Mouse (Mus musculus) myocyte (in vitro differentiated cells): Measurements from ENCODE around the gene Gm9918. TPM values are rescaled to one million over a fixed set of nuclear protein-coding genes. Genes with fewer than 3 reads are reported as not detected.
A peak's percentile ranks its signal among the peaks of the same experiment; 100 is the strongest.

Experiments
- H3K27me3 ChIP-seq: one replicate; pipeline ENCODE4 v1.6.1; 2011; ENCODE audit not compliant: control insufficient read depth, insufficient read depth, insufficient read length
- H3K36me3 ChIP-seq: one replicate; pipeline ENCODE4 v1.6.1; 2011; ENCODE audit not compliant: control insufficient read depth, insufficient read depth
- H3K4me2 ChIP-seq: one replicate; pipeline ENCODE4 v1.6.1; 2011; ENCODE audit warnings: low read depth, control low read depth
- H3K4me3 ChIP-seq: one replicate; pipeline ENCODE4 v1.5.1; 2011; ENCODE audit warnings: mild to moderate bottlenecking, control low read depth, moderate library complexity
- H3K79me2 ChIP-seq: one replicate; pipeline ENCODE4 v1.6.1; 2011; ENCODE audit not compliant: control insufficient read depth, insufficient read depth
- H3ac ChIP-seq: one replicate; pipeline ENCODE4 v1.6.1; 2011; ENCODE audit not compliant: control insufficient read depth, insufficient read length
- CEBPB ChIP-seq: IDR thresholded peaks from 2 replicates; pipeline ENCODE4 v1.6.1; 2011; ENCODE audit warnings: mild to moderate bottlenecking, moderate library complexity; ENCODE audit not compliant: poor library complexity, insufficient read depth, severe bottlenecking
- E2F4 ChIP-seq: IDR thresholded peaks from one replicate; pipeline ENCODE4 v1.6.1; 2011; ENCODE audit warnings: mild to moderate bottlenecking, control low read depth, moderate library complexity; ENCODE audit not compliant: insufficient read depth
- MAX ChIP-seq: IDR thresholded peaks from one replicate; pipeline ENCODE4 v1.6.1; 2011; ENCODE audit warnings: low read depth, mild to moderate bottlenecking, control low read depth
- MYOD1 ChIP-seq, 3 experiments: IDR thresholded peaks; one replicate each; pipeline ENCODE4 v1.6.1; 2011; ENCODE audit warnings: control low read depth in 2 of 3, low read depth in 2 of 3, mild to moderate bottlenecking in 2 of 3, moderate library complexity in 1 of 3; ENCODE audit not compliant: insufficient read length in 2 of 3, control insufficient read depth in 1 of 3
- MYOG ChIP-seq, 3 experiments: IDR thresholded peaks; one replicate each; pipeline ENCODE4 v1.6.1; 2011; ENCODE audit warnings: control low read depth in 2 of 3, low read depth in 2 of 3, mild to moderate bottlenecking in 2 of 3; ENCODE audit not compliant: insufficient read length in 2 of 3, control insufficient read depth in 1 of 3, insufficient read depth in 1 of 3
- POLR2A ChIP-seq: IDR thresholded peaks from one replicate; pipeline ENCODE4 v1.6.1; 2011; ENCODE audit warnings: low read depth, mild to moderate bottlenecking, control low read depth, moderate library complexity; ENCODE audit not compliant: insufficient read length
- POLR2AphosphoS2 ChIP-seq: IDR thresholded peaks from one replicate; pipeline ENCODE4 v1.6.1; 2011; ENCODE audit warnings: low read depth, control low read depth; ENCODE audit not compliant: insufficient read length
- REST ChIP-seq: IDR thresholded peaks from one replicate; pipeline ENCODE4 v1.6.1; 2011; ENCODE audit warnings: mild to moderate bottlenecking, control low read depth, moderate library complexity; ENCODE audit not compliant: insufficient read depth, insufficient read length
- SRF ChIP-seq: IDR thresholded peaks from one replicate; pipeline ENCODE4 v1.6.1; 2011; ENCODE audit warnings: low read depth; ENCODE audit not compliant: control insufficient read depth, insufficient read length
- TCF12 ChIP-seq: IDR thresholded peaks from one replicate; pipeline ENCODE4 v1.6.1; 2011; ENCODE audit warnings: mild to moderate bottlenecking, control low read depth; ENCODE audit not compliant: poor library complexity, insufficient read depth, severe bottlenecking
- TCF3 ChIP-seq: IDR thresholded peaks from one replicate; pipeline ENCODE4 v1.6.1; 2011; ENCODE audit warnings: low read depth, control low read depth; ENCODE audit not compliant: insufficient read length
- USF1 ChIP-seq: IDR thresholded peaks from one replicate; pipeline ENCODE4 v1.6.1; 2011; ENCODE audit warnings: low read depth, mild to moderate bottlenecking, control low read depth, moderate library complexity
- polyA plus RNA-seq: library from polyadenylated mRNA; unstranded; fragments of >200 nt; fragmentation: generic; extraction: Trizol; gene quantifications from one replicate; pipeline ENCODE4 v1.2.1, GENCODE M21; 2012; ENCODE audit warnings: missing spikeins

Gm9918 gene
- polyA plus RNA-seq, 1 experiment, result not detected

- Histone ChIP-seq H3K36me3 (no peaks in the 10 kb centered on the region), H3K4me3 (no peak overlapping the region), H3ac (no peak overlapping the region), H3K27me3 (no peaks in the 10 kb centered on the region), H3K4me2 (no peak overlapping the region), H3K79me2 (no peaks in the 10 kb centered on the region)
- TF ChIP-seq REST (no peak), TCF3 (no peak), SRF (no peak), MYOG (IDR thresholded peaks at IDR 0.05; ENCODE audit: control insufficient read depth in 1 of 3, insufficient read depth in 1 of 3, insufficient read length in 2 of 3, low read depth in 2 of 3) (no peak), E2F4 (no peak), TCF12 (no peak), USF1 (no peak), POLR2AphosphoS2 (no peak), MYOD1 (IDR thresholded peaks at IDR 0.05; ENCODE audit: control insufficient read depth in 1 of 3, insufficient read length in 2 of 3, low read depth in 2 of 3) (no peak), POLR2A (no peak), CEBPB (no peak), MAX (no peak)
These were observed 7.3 kb upstream of the Gm9918 start for GRCm38 (mm10) chr15:102263037-102263436.

GRCm38 (mm10) chr15:102265548-102265947 is 4.8 kb upstream of the Gm9918 start:
- H3K36me3 ChIP-seq, result no peaks in the 10 kb centered on the region
- H3K27me3 ChIP-seq, result no peaks in the 10 kb centered on the region
- no peak overlapping the region for H3K4me3 ChIP-seq
- TF ChIP-seq CEBPB (no peak), MAX (no peak), MYOD1 (IDR thresholded peaks at IDR 0.05; ENCODE audit: control insufficient read depth in 1 of 3, insufficient read length in 2 of 3, low read depth in 2 of 3) (no peak), SRF (no peak)
- no peak overlapping the region for H3K4me2 ChIP-seq
- no peaks in the 10 kb centered on the region for H3K79me2 ChIP-seq
- H3ac ChIP-seq, result no peak overlapping the region

GRCm38 (mm10) chr15:102271441-102271840 is 1.1 kb downstream of the Gm9918 start:
- no peak overlapping the region for H3K4me3 ChIP-seq
- no peaks in the 10 kb centered on the region for H3K36me3 ChIP-seq
- TF ChIP-seq REST (no peak), CEBPB (no peak), POLR2A (no peak), TCF3 (no peak), MYOD1 (IDR thresholded peaks at IDR 0.05; ENCODE audit: control insufficient read depth in 1 of 3, insufficient read length in 2 of 3, low read depth in 2 of 3) (no peak), MYOG (IDR thresholded peaks at IDR 0.05; ENCODE audit: control insufficient read depth in 1 of 3, insufficient read depth in 1 of 3, insufficient read length in 2 of 3, low read depth in 2 of 3) (no peak), TCF12 (no peak), USF1 (no peak), SRF (no peak), MAX (no peak), E2F4 (no peak), POLR2AphosphoS2 (no peak)
- no peak overlapping the region for H3ac ChIP-seq
- no peak overlapping the region for H3K4me2 ChIP-seq
- H3K79me2 ChIP-seq, result no peaks in the 10 kb centered on the region
- H3K27me3 ChIP-seq, result no peaks in the 10 kb centered on the region

DNA sequence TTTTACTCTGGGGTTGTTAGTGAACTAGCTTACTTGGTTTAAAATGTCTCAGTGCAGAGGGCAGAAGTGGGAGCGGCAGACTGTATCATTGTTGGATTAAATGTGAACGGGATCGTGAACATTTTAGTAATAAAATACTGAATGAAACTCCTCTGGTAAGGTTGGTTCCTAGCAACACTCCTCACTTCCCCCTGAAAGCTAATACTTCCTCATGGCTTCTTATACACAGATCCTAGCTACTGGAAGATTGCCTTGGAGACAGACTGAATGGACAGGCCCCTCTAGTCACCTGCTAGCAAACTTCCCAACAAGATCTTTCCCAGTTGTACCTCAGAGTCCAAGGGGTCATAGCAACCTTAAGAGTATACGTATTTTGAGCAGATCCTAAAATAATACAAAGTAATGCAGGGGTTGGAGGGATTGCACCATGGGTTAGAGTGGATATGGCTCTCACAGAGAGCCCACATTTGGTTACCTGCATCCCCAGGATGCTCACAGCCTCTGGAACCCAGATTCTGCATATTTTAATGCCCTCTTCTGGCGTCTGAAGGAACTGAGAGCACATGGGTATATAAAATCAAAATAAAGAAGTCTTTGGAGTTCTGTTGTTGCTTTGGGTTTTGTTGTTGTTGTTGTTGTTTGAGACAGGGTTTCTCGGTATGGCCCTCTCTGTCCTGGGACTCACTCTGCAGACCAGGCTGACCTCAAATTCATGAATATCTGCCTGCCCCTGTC is 3.8 kb downstream of the Gm9918 start:
- Histone ChIP-seq H3K27me3 (no peaks in the 10 kb centered on the region), H3K4me2 (no peak overlapping the region), H3K79me2 (no peaks in the 10 kb centered on the region), H3ac (no peak overlapping the region), H3K36me3 (no peaks in the 10 kb centered on the region), H3K4me3 (no peak overlapping the region)
- TF ChIP-seq SRF (no peak), CEBPB (no peak)

- Histone ChIP-seq H3ac (peak overlapping the region; percentile 32), H3K4me3 (peak overlapping the region; percentile 69), H3K4me2 (peak overlapping the region; percentile 87), H3K36me3 (no peaks in the 10 kb centered on the region), H3K27me3 (no peaks in the 10 kb centered on the region), H3K79me2 (peaks cover 16% of the 10 kb centered on the region)
- TF ChIP-seq MYOD1 (IDR thresholded peaks at IDR 0.05; ENCODE audit: control insufficient read depth in 1 of 3, insufficient read length in 2 of 3, low read depth in 2 of 3), result no peak
- TF ChIP-seq POLR2A, result no peak
- no peak for TF ChIP-seq TCF12
- no peak for TF ChIP-seq POLR2AphosphoS2
- no peak for TF ChIP-seq TCF3
- TF ChIP-seq MYOG (IDR thresholded peaks at IDR 0.05; ENCODE audit: control insufficient read depth in 1 of 3, insufficient read depth in 1 of 3, insufficient read length in 2 of 3, low read depth in 2 of 3), result no peak
These were observed 8.3 kb downstream of the Gm9918 start for GRCm38 (mm10) chr15:102278726-102279091.
